Mouse (Mus musculus): ENCODE measurements at regions not wholly inside any gene's neighbourhood (a gene's known extent, or its start where the extent isn't known, plus 50 kb on each side); places are given as distances from the start of the nearest gene placed in this dataset.

DNA sequence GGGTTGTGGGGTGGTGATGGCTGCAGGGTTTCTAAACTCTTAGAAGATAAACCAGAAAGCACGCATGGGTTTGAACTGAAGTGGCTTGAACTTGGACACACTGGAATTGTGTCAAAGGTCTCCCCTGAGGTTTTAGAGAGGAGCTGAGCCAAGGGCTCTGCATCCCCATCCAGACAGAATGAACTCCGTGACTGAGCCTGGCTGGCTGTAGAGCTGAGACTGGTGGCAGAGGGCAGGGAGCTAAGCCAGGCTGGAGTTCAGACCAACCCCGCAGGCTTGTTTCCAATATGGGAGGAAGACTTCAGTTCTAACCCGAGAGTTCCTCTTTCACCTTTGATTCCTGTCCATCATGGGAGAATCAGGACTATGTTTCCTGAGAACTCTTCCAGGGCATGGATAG is 96.9 kb downstream of the Irs2 start:
- TF ChIP-seq CTCF (IDR thresholded peaks at IDR 0.05; ENCODE audit: low read depth, low read length) (no peak), EP300 (IDR thresholded peaks at IDR 0.05; ENCODE audit: insufficient read depth, low read depth, low read length) (no peak)
